Mouse (Mus musculus) cerebellum, adult 2 months (tissue): ENCODE results near the gene Fntb.

Source experiments
- CTCF ChIP-seq: fragments of 200-500 bp; IDR thresholded peaks from 2 replicates; pipeline ENCODE4 v1.5.1; 2011; ENCODE audit warnings: low read depth, mild to moderate bottlenecking, control low read depth, low read length, moderate library complexity, borderline replicate concordance; ENCODE audit not compliant: insufficient read depth
- POLR2A ChIP-seq: fragments of 200-500 bp; IDR thresholded peaks from 2 replicates; pipeline ENCODE4 v1.6.1; 2011; ENCODE audit warnings: low read length, control low read depth, borderline replicate concordance; ENCODE audit not compliant: insufficient read depth

GRCm38 (mm10) chr12:76901508-76902294 lies 136.3 kb downstream of the Fntb start:
- TF ChIP-seq POLR2A (no peak), CTCF (no peak)
